Mouse (Mus musculus) A20 (cell line): ENCODE data around the gene Arhgap8.
"Not testable (repeated sequence)": the region's sequence is repeated elsewhere in the genome, so short reads cannot be mapped to it uniquely, and the experiment has no call there.

Source experiments
- DNase-seq: peaks from one replicate; pipeline ENCODE4 v3.0.0-alpha.2; 2011; ENCODE audit warnings: low read depth, low spot score

Gene Arhgap8

GRCm38 (mm10) chr15:84697611-84698011 is 22.2 kb upstream of the Arhgap8 start:
- DNase-seq: no peak

GRCm38 (mm10) chr15:84698189-84698588 is 21.7 kb upstream of the Arhgap8 start:
- DNase-seq: no peak

- DNase-seq: peak; percentile 73
Measured at GRCm38 (mm10) chr15:84700147-84700794, 19.6 kb upstream of the Arhgap8 start.

GRCm38 (mm10) chr15:84701947-84702346 is 17.9 kb upstream of the Arhgap8 start:
- peak; percentile 65 for DNase-seq

- DNase-seq: no peak
Measured at GRCm38 (mm10) chr15:84702391-84703345, 17.2 kb upstream of the Arhgap8 start.

- DNase-seq: no peak
Measured at GRCm38 (mm10) chr15:84703992-84704391, 15.9 kb upstream of the Arhgap8 start.

GRCm38 (mm10) chr15:84705351-84705901 is 14.4 kb upstream of the Arhgap8 start:
- peak; percentile 94 for DNase-seq

- DNase-seq: peak; percentile 34
Measured at GRCm38 (mm10) chr15:84706983-84707619, 12.8 kb upstream of the Arhgap8 start.

GRCm38 (mm10) chr15:84712566-84713405 is 7.1 kb upstream of the Arhgap8 start:
- DNase-seq: no peak

GRCm38 (mm10) chr15:84714730-84715129 is 5.1 kb upstream of the Arhgap8 start:
- DNase-seq: no peak

GRCm38 (mm10) chr15:84715132-84715531 is 4.7 kb upstream of the Arhgap8 start:
- DNase-seq: no peak

GRCm38 (mm10) chr15:84717570-84718270 is 2.1 kb upstream of the Arhgap8 start:
- DNase-seq: not testable (repeated sequence)

- peak; percentile 61 for DNase-seq
Measured at GRCm38 (mm10) chr15:84718785-84719184, 1.1 kb upstream of the Arhgap8 start.

- peak; percentile 70 for DNase-seq
Measured at GRCm38 (mm10) chr15:84720291-84721204, 696 bp downstream of the Arhgap8 start.

GRCm38 (mm10) chr15:84723656-84724055 is 3.8 kb downstream of the Arhgap8 start:
- DNase-seq: not testable (repeated sequence)

- no peak for DNase-seq
Measured at GRCm38 (mm10) chr15:84724199-84724598, 4.3 kb downstream of the Arhgap8 start.

- DNase-seq: no peak
Measured at GRCm38 (mm10) chr15:84729685-84730084, 9.8 kb downstream of the Arhgap8 start.

- DNase-seq: no peak
Measured at GRCm38 (mm10) chr15:84730893-84731292, 11.0 kb downstream of the Arhgap8 start.
